Mouse (Mus musculus): ENCODE results near the gene Fam50a. TPM values are rescaled to one million over a fixed set of nuclear protein-coding genes. Genes with fewer than 3 reads are reported as not detected.
A peak's percentile ranks its signal among the peaks of the same experiment; 100 is the strongest.

The Fam50a gene
- polyA plus RNA-seq (2015; fragmentation: Nextera tagmentation; extraction: Ambion mirVana), result 20.1 and 21.9 TPM in 2 replicates

- Histone ChIP-seq H3K27ac (ENCODE audit: low read depth) (peak within 1 kb of the TSS; percentile 79), H3K9me3 (ENCODE audit: low read length) (no peaks in the 10 kb centered on the region), H3K36me3 (replicated peaks; ENCODE audit: insufficient read depth, low read length) (peaks cover 17% of the 10 kb centered on the region), H3K27me3 (ENCODE audit: insufficient read depth, low read length) (no peaks in the 10 kb centered on the region), H3K4me2 (ENCODE audit: low read depth, low read length) (peak within 1 kb of the TSS; percentile 74), H3K9ac (replicated peaks) (peak within 1 kb of the TSS; percentile 67), H3K4me3 (ENCODE audit: low read depth, low read length) (peak within 1 kb of the TSS; percentile 58), H3K4me1 (ENCODE audit: insufficient read depth) (no peaks in the 10 kb centered on the region)
- WGBS (ENCODE audit: insufficient replicate concordance), result 13% methylated on average over 59 of the region's 59 CpGs
- TF ChIP-seq CTCF (IDR thresholded peaks at IDR 0.05; ENCODE audit: low read depth) (0 out of 2 replicates have a peak, but pooled peaks have one; percentile 9), EP300 (IDR thresholded peaks at IDR 0.05; ENCODE audit: low read depth) (no peak)
- ATAC-seq (peak; percentile 98), DNase-seq (peak; percentile 90)
Measured at GRCm38 (mm10) chrX:74312540-74313464, at the start of gene Fam50a. Gene Fam50a (plus strand): TSS chrX:74313033.

- H3K36me3 ChIP-seq (replicated peaks; ENCODE audit: insufficient read depth, low read length), result 0 out of 2 replicates have a peak, but pooled peaks cover 4% of the 10 kb centered on the region
- no peak for DNase-seq
- no peaks in the 10 kb centered on the region for H3K9me3 ChIP-seq (ENCODE audit: low read length)
- 35% methylated on average over 3 of the region's 3 CpGs for WGBS (ENCODE audit: insufficient replicate concordance)
- H3K9ac ChIP-seq (replicated peaks), result peak overlapping the region; percentile 42
- H3K4me1 ChIP-seq (ENCODE audit: insufficient read depth), result peaks cover 5% of the 10 kb centered on the region; the same call in 1 of the 2 replicates
- peak; percentile 5; the same call in 1 of the 2 replicates for ATAC-seq
- no peaks in the 10 kb centered on the region; the same call in 1 of the 2 replicates for H3K27me3 ChIP-seq (ENCODE audit: insufficient read depth, low read length)
- TF ChIP-seq CTCF (IDR thresholded peaks at IDR 0.05; ENCODE audit: low read depth), result no peak
- no peak for TF ChIP-seq EP300 (IDR thresholded peaks at IDR 0.05; ENCODE audit: low read depth)
- H3K4me3 ChIP-seq (ENCODE audit: low read depth, low read length), result peak overlapping the region; percentile 68
- H3K4me2 ChIP-seq (ENCODE audit: low read depth, low read length), result peak overlapping the region; percentile 76
- peak overlapping the region; percentile 77 for H3K27ac ChIP-seq (ENCODE audit: low read depth)
Measured at GRCm38 (mm10) chrX:74269736-74270061, 43.1 kb upstream of the Fam50a start.

DNA sequence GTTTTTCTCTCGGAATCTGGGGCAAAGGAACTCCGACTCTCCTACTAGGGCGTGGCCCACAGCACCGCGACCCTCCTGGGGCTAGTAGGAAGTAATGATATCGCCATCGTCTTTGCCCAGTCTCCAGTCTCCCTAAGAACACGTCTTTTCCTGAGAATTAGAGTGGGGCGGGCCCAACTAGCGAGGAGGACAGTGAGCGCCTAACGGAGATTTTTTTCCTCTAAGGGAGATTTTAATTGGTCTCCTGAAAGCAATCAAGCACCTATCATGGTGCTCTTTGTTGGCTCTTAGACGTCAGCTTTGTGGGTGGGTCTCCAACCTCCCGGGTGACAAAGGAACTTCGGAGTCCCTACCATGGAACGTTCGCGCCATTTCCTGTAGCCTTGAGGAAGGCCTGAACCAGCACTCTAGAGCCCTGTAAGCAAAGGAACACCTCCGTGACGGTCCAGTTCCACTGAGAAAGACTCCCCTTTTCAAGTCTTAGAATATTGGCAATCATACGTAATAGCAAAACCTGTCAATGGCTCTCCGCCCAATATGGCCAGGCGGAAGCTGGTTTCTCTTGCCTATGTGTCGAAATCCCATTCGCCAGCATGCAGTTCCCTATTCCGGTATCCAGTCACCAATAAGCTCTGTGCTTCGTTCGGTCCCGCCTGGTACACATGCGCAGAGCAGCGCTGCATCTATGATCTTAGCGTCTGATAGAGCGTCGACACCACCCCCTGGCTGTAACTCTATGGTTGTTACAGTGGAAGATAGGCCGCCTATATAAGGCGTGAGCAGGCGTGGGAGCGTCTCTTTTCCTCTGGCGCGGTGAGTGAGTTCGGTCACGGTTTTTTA lies 42.6 kb upstream of the Fam50a start, which contains the start of gene Rpl10:
Gene Rpl10, plus strand, starts transcription at position 751 of the 840 bp plus-strand sequence.
- TF ChIP-seq EP300 (IDR thresholded peaks at IDR 0.05; ENCODE audit: low read depth) (peak; percentile 75), CTCF (IDR thresholded peaks at IDR 0.05; ENCODE audit: low read depth) (peak; percentile 65)
- ATAC-seq, result peak; percentile 92
- 18% methylated on average over 42 of the region's 42 CpGs for WGBS (ENCODE audit: insufficient replicate concordance)

GRCm38 (mm10) chrX:74270902-74271551 lies 41.8 kb upstream of the Fam50a start:
- Histone ChIP-seq H3K4me1 (ENCODE audit: insufficient read depth) (peaks cover 5% of the 10 kb centered on the region; the same call in 1 of the 2 replicates), H3K4me3 (ENCODE audit: low read depth, low read length) (peak overlapping the region; percentile 68), H3K4me2 (ENCODE audit: low read depth, low read length) (peak overlapping the region; percentile 71), H3K27me3 (ENCODE audit: insufficient read depth, low read length) (no peaks in the 10 kb centered on the region), H3K9ac (replicated peaks) (peak overlapping the region; percentile 80), H3K36me3 (replicated peaks; ENCODE audit: insufficient read depth, low read length) (0 out of 2 replicates have a peak, but pooled peaks cover 4% of the 10 kb centered on the region), H3K9me3 (ENCODE audit: low read length) (no peaks in the 10 kb centered on the region), H3K27ac (ENCODE audit: low read depth) (peak overlapping the region; percentile 71)
- DNase-seq, result peak; percentile 41
- TF ChIP-seq CTCF (IDR thresholded peaks at IDR 0.05; ENCODE audit: low read depth) (0 out of 2 replicates have a peak, but pooled peaks have one; percentile 14), EP300 (IDR thresholded peaks at IDR 0.05; ENCODE audit: low read depth) (no peak)
- 0 out of 2 replicates have a peak, but pooled peaks have one; percentile 3 for ATAC-seq
- 19% methylated on average over 27 of the region's 27 CpGs for WGBS (ENCODE audit: insufficient replicate concordance)

More for the DNA sequence above, 42.6 kb upstream of the Fam50a start, which contains the start of gene Rpl10:
- Histone ChIP-seq H3K4me3 (ENCODE audit: low read depth, low read length) (peak within 1 kb of the TSS; percentile 68), H3K4me1 (ENCODE audit: insufficient read depth) (peaks cover 5% of the 10 kb centered on the region; the same call in 1 of the 2 replicates), H3K36me3 (replicated peaks; ENCODE audit: insufficient read depth, low read length) (0 out of 2 replicates have a peak, but pooled peaks cover 4% of the 10 kb centered on the region), H3K27ac (ENCODE audit: low read depth) (peak within 1 kb of the TSS; percentile 77), H3K9ac (replicated peaks) (peak within 1 kb of the TSS; percentile 80), H3K9me3 (ENCODE audit: low read length) (no peaks in the 10 kb centered on the region), H3K27me3 (ENCODE audit: insufficient read depth, low read length) (no peaks in the 10 kb centered on the region), H3K4me2 (ENCODE audit: low read depth, low read length) (peak within 1 kb of the TSS; percentile 76)
- peak; percentile 90 for DNase-seq

Measured in liver, postnatal 0 days (tissue).